Mouse (Mus musculus) MEL (cell line): ENCODE data around the gene Mrpl47. TPM values are rescaled to one million over a fixed set of nuclear protein-coding genes. Genes with fewer than 3 reads are reported as not detected.
A peak's percentile ranks its signal among the peaks of the same experiment; 100 is the strongest.

ENCODE experiments used
- DNase-seq: peaks from one replicate; pipeline ENCODE4 v3.0.0; 2011; ENCODE audit warnings: low read depth, low spot score
- H3K27ac ChIP-seq: 2 replicates; pipeline ENCODE4 v1.5.1; 2012; ENCODE audit warnings: low read depth, mild to moderate bottlenecking, control low read depth, low read length, moderate library complexity; ENCODE audit not compliant: control insufficient read depth
- H3K27me3 ChIP-seq, 2 experiments: fragments of 150-350 bp in 1 of 2; sonication (generic) in 1 of 2; 2 replicates each; pipeline ENCODE4 v1.6.1; 2012; ENCODE audit warnings: low read length in 2 of 2, mild to moderate bottlenecking in 2 of 2, improper control_type of control experiment in 1 of 2, moderate library complexity in 1 of 2; ENCODE audit not compliant: insufficient read depth in 2 of 2, control insufficient read depth in 1 of 2
- H3K36me3 ChIP-seq, 2 experiments: 2 replicates each; pipeline ENCODE4 v1.6.1; 2012 to 2014; ENCODE audit warnings: low read length in 2 of 2, improper control_type of control experiment in 1 of 2, inconsistent platforms in 1 of 2, mild to moderate bottlenecking in 1 of 2; ENCODE audit not compliant: insufficient read depth in 2 of 2, control insufficient read depth in 1 of 2
- H3K4me1 ChIP-seq, 2 experiments: fragments of 150-350 bp in 1 of 2; sonication (generic) in 1 of 2; 2 replicates each; pipeline ENCODE4 v1.6.1; 2012; ENCODE audit warnings: low read length in 2 of 2, improper control_type of control experiment in 1 of 2, mild to moderate bottlenecking in 1 of 2; ENCODE audit not compliant: insufficient read depth in 2 of 2, control insufficient read depth in 1 of 2
- H3K4me3 ChIP-seq, 2 experiments: fragments of 150-350 bp in 1 of 2; sonication (generic) in 1 of 2; 2 replicates each; pipeline ENCODE4 v1.5.1; 2012; ENCODE audit warnings: low read depth in 2 of 2, low read length in 2 of 2, mild to moderate bottlenecking in 2 of 2, moderate library complexity in 2 of 2, control low read depth in 1 of 2, improper control_type of control experiment in 1 of 2; ENCODE audit not compliant: control insufficient read depth in 1 of 2, insufficient read depth in 1 of 2
- H3K79me2 ChIP-seq: 2 replicates; pipeline ENCODE4 v1.6.1; 2012; ENCODE audit warnings: mild to moderate bottlenecking, low read length, moderate library complexity; ENCODE audit not compliant: control insufficient read depth, poor library complexity, insufficient read depth
- H3K9ac ChIP-seq: 2 replicates; pipeline ENCODE4 v1.6.1; 2012; ENCODE audit warnings: low read depth, mild to moderate bottlenecking, control low read depth, low read length, moderate library complexity; ENCODE audit not compliant: control insufficient read depth, poor library complexity, severe bottlenecking
- H3K9me3 ChIP-seq: fragments of 150-350 bp; sonication (generic); replicated peaks from 2 replicates; pipeline ENCODE4 v1.6.1; 2012; ENCODE audit warnings: mild to moderate bottlenecking, low read length, improper control_type of control experiment, moderate library complexity; ENCODE audit not compliant: insufficient read depth
- BHLHE40 ChIP-seq: IDR thresholded peaks from 2 replicates; pipeline ENCODE4 v1.6.1; 2012; ENCODE audit warnings: low read depth, mild to moderate bottlenecking, inconsistent platforms, low read length, improper control_type of control experiment, borderline replicate concordance
- CHD1 ChIP-seq: IDR thresholded peaks from 2 replicates; pipeline ENCODE4 v1.6.1; 2012; ENCODE audit warnings: low read depth, mild to moderate bottlenecking, inconsistent platforms, low read length, improper control_type of control experiment
- CHD2 ChIP-seq: IDR thresholded peaks from 2 replicates; pipeline ENCODE4 v1.6.1; 2011; ENCODE audit warnings: low read length, improper control_type of control experiment
- CTCF ChIP-seq, 3 experiments: IDR thresholded peaks in 2 of 3; conservative IDR thresholded peaks in 1 of 3; 2 replicates each; pipeline ENCODE4 v1.5.1; 2011 to 2012; ENCODE audit warnings: low read length in 3 of 3, low read depth in 2 of 3, mild to moderate bottlenecking in 2 of 3, improper control_type of control experiment in 1 of 3, inconsistent platforms in 1 of 3, mixed read lengths in 1 of 3, moderate library complexity in 1 of 3; ENCODE audit not compliant: control insufficient read depth in 1 of 3, insufficient read depth in 1 of 3, poor library complexity in 1 of 3, severe bottlenecking in 1 of 3
- E2F4 ChIP-seq: IDR thresholded peaks from 2 replicates; pipeline ENCODE4 v1.6.1; 2011; ENCODE audit warnings: low read depth, low read length, improper control_type of control experiment, borderline replicate concordance
- ETS1 ChIP-seq: IDR thresholded peaks from 2 replicates; pipeline ENCODE4 v1.6.1; 2012; ENCODE audit warnings: low read depth, mild to moderate bottlenecking, inconsistent platforms, low read length, improper control_type of control experiment, moderate library complexity
- GABPA ChIP-seq: IDR thresholded peaks from 2 replicates; pipeline ENCODE4 v1.6.1; 2012; ENCODE audit warnings: low read depth, mild to moderate bottlenecking, inconsistent platforms, low read length, improper control_type of control experiment, moderate library complexity
- GATA1 ChIP-seq: IDR thresholded peaks from 2 replicates; pipeline ENCODE4 v1.6.1; 2011; ENCODE audit warnings: low read depth, low read length, improper control_type of control experiment
- HCFC1 ChIP-seq: IDR thresholded peaks from 2 replicates; pipeline ENCODE4 v1.6.1; 2012; ENCODE audit warnings: low read depth, mild to moderate bottlenecking, inconsistent platforms, low read length, improper control_type of control experiment, moderate library complexity
- JUND ChIP-seq: IDR thresholded peaks from 2 replicates; pipeline ENCODE4 v1.6.1; 2011; ENCODE audit warnings: low read depth, mild to moderate bottlenecking, improper control_type of control experiment, low read length
- KAT2A ChIP-seq: conservative IDR thresholded peaks from 2 replicates; pipeline ENCODE4 v1.6.1; 2012; ENCODE audit warnings: low read depth, low read length, improper control_type of control experiment, inconsistent platforms
- MAFK ChIP-seq: IDR thresholded peaks from 2 replicates; pipeline ENCODE4 v1.6.1; 2011; ENCODE audit warnings: low read depth, mild to moderate bottlenecking, low read length, improper control_type of control experiment, borderline replicate concordance
- MAX ChIP-seq: IDR thresholded peaks from 2 replicates; pipeline ENCODE4 v1.6.1; 2011; ENCODE audit warnings: low read length, improper control_type of control experiment
- MAZ ChIP-seq: IDR thresholded peaks from 2 replicates; pipeline ENCODE4 v1.6.1; 2012; ENCODE audit warnings: low read depth, mild to moderate bottlenecking, inconsistent platforms, low read length, improper control_type of control experiment
- MEF2A ChIP-seq: IDR thresholded peaks from 2 replicates; pipeline ENCODE4 v1.6.1; 2014; ENCODE audit warnings: low read depth, mild to moderate bottlenecking, inconsistent platforms, low read length, improper control_type of control experiment; ENCODE audit not compliant: poor library complexity, insufficient replicate concordance, severe bottlenecking; ENCODE audit errors: extremely low read depth
- MXI1 ChIP-seq: IDR thresholded peaks from 2 replicates; pipeline ENCODE4 v1.6.1; 2011; ENCODE audit warnings: mild to moderate bottlenecking, low read depth, low read length, improper control_type of control experiment
- MYB ChIP-seq: IDR thresholded peaks from 2 replicates; pipeline ENCODE4 v1.6.1; 2011; ENCODE audit warnings: mild to moderate bottlenecking, low read depth, low read length, improper control_type of control experiment
- MYC ChIP-seq: IDR thresholded peaks from 2 replicates; pipeline ENCODE4 v1.6.1; 2011; ENCODE audit warnings: low read depth, mild to moderate bottlenecking, low read length, improper control_type of control experiment, moderate library complexity
- POLR2A ChIP-seq, 2 experiments: IDR thresholded peaks; 2 replicates each; pipeline ENCODE4 v1.6.1; 2011 to 2012; ENCODE audit warnings: low read length in 2 of 2, mild to moderate bottlenecking in 2 of 2, control low read depth in 1 of 2, improper control_type of control experiment in 1 of 2, low read depth in 1 of 2, moderate library complexity in 1 of 2; ENCODE audit not compliant: control insufficient read depth in 1 of 2, insufficient read depth in 1 of 2, poor library complexity in 1 of 2
- RAD21 ChIP-seq: IDR thresholded peaks from 2 replicates; pipeline ENCODE4 v1.6.1; 2011; ENCODE audit warnings: mild to moderate bottlenecking, low read depth, low read length, improper control_type of control experiment
- RCOR1 ChIP-seq: IDR thresholded peaks from 2 replicates; pipeline ENCODE4 v1.6.1; 2012; ENCODE audit warnings: low read depth, mild to moderate bottlenecking, inconsistent platforms, low read length, improper control_type of control experiment
- SIN3A ChIP-seq: IDR thresholded peaks from 2 replicates; pipeline ENCODE4 v1.6.1; 2012; ENCODE audit warnings: low read length, improper control_type of control experiment, inconsistent platforms
- SMC3 ChIP-seq: IDR thresholded peaks from 2 replicates; pipeline ENCODE4 v1.6.1; 2011; ENCODE audit warnings: low read depth, low read length, improper control_type of control experiment
- TBP ChIP-seq: IDR thresholded peaks from 2 replicates; pipeline ENCODE4 v1.8.0; 2011; ENCODE audit warnings: low read depth, low read length, improper control_type of control experiment
- USF1 ChIP-seq: IDR thresholded peaks from 2 replicates; pipeline ENCODE4 v1.6.1; 2014; ENCODE audit warnings: low read depth, mild to moderate bottlenecking, inconsistent platforms, low read length, improper control_type of control experiment, moderate library complexity
- USF2 ChIP-seq, 2 experiments: IDR thresholded peaks; 2 replicates each; pipeline ENCODE4 v1.6.1; 2011 to 2012; ENCODE audit warnings: improper control_type of control experiment in 2 of 2, low read length in 2 of 2, borderline replicate concordance in 1 of 2, inconsistent platforms in 1 of 2, low read depth in 1 of 2, mild to moderate bottlenecking in 1 of 2; ENCODE audit not compliant: insufficient read depth in 1 of 2
- ZC3H11A ChIP-seq: IDR thresholded peaks from 2 replicates; pipeline ENCODE4 v1.6.1; 2012; ENCODE audit warnings: low read depth, mild to moderate bottlenecking, inconsistent platforms, low read length, improper control_type of control experiment
- ZKSCAN1 ChIP-seq: IDR thresholded peaks from 2 replicates; pipeline ENCODE4 v1.6.1; 2012; ENCODE audit warnings: low read depth, mild to moderate bottlenecking, inconsistent platforms, low read length, improper control_type of control experiment, moderate library complexity
- ZMIZ1 ChIP-seq: IDR thresholded peaks from 2 replicates; pipeline ENCODE4 v1.6.1; 2012; ENCODE audit warnings: low read depth, mild to moderate bottlenecking, inconsistent platforms, low read length, improper control_type of control experiment, moderate library complexity
- ZNF384 ChIP-seq: IDR thresholded peaks from 2 replicates; pipeline ENCODE4 v1.6.1; 2012; ENCODE audit warnings: low read depth, mild to moderate bottlenecking, inconsistent platforms, low read length, improper control_type of control experiment
- polyA plus RNA-seq, 2 experiments: library from polyadenylated mRNA; stranded (reverse) in 1 of 2; unstranded in 1 of 2; fragments of >175 nt in 1 of 2; fragments of >200 nt in 1 of 2; gene quantifications; 2 replicates each; pipeline versions ENCODE4 v1.2.1 to v1.2.4; 2012; ENCODE audit warnings: low replicate concordance in 2 of 2, low read depth in 1 of 2; ENCODE audit not compliant: insufficient read length in 2 of 2, insufficient read depth in 1 of 2, missing spikeins in 1 of 2
- total RNA-seq: library from RNA; depleted of rRNA; stranded (reverse); fragments of 300-350 nt; gene quantifications from 2 replicates; pipeline ENCODE4 v1.2.3, GENCODE M21; 2012

Gene Mrpl47
- total and polyA plus RNA-seq, 3 experiments = 70.3 to 73.1 TPM; not detected in 1

- Histone ChIP-seq H3K4me1 (peaks cover 26 to 30% of the 10 kb centered on the region in 2 experiments), H3K9me3 (no peaks in the 10 kb centered on the region), H3K79me2 (no peaks in the 10 kb centered on the region), H3K4me3 (peak overlapping the region; percentile 36 to 53), H3K27me3 (no peaks in the 10 kb centered on the region), H3K36me3 (peaks cover 0 to 36% of the 10 kb centered on the region in 2 experiments; a peak in 2 of 4 replicates), H3K27ac (peak overlapping the region; percentile 53), H3K9ac (peak overlapping the region; percentile 31; the same call in 1 of the 2 replicates)
- TF ChIP-seq GATA1 = peak; percentile 19; the same call in 1 of the 2 replicates
- TF ChIP-seq ZMIZ1 = no peak
- no peak for TF ChIP-seq BHLHE40
- TF ChIP-seq SMC3 = peak; percentile 74
- no peak; the same call in 1 of the 2 replicates for TF ChIP-seq MAZ
- no peak for TF ChIP-seq USF2 (IDR thresholded peaks at IDR 0.05; ENCODE audit: borderline replicate concordance in 1 of 2, insufficient read depth in 1 of 2, low read depth in 1 of 2, low read length in 2 of 2)
- TF ChIP-seq MAX = peak; percentile 55; the same call in 1 of the 2 replicates
- TF ChIP-seq ZNF384 = no peak
- TF ChIP-seq ZC3H11A = peak; percentile 75
- no peak for TF ChIP-seq GABPA
- no peak for TF ChIP-seq JUND
- TF ChIP-seq USF1 = no peak
- TF ChIP-seq RAD21 = peak; percentile 74
- no peak for TF ChIP-seq E2F4
- peak; percentile 59 for TF ChIP-seq SIN3A
- no peak for TF ChIP-seq HCFC1
- peak in 2 of 3 experiments; percentile 43 to 64; a peak in 4 of 6 replicates for TF ChIP-seq CTCF (IDR thresholded peaks at IDR 0.05 in 2 of 3, conservative IDR thresholded peaks at IDR 0.05 in 1 of 3; ENCODE audit: control insufficient read depth in 1 of 3, insufficient read depth in 1 of 3, low read depth in 2 of 3, low read length in 3 of 3, poor library complexity in 1 of 3, severe bottlenecking in 1 of 3)
- TF ChIP-seq CHD1 = 0 out of 2 replicates have a peak, but pooled peaks have one; percentile 32
- TF ChIP-seq MYB = no peak
- TF ChIP-seq MEF2A = 0 out of 2 replicates have a peak, but pooled peaks have one; percentile 12
- no peak for TF ChIP-seq POLR2A (IDR thresholded peaks at IDR 0.05; ENCODE audit: control insufficient read depth in 1 of 2, insufficient read depth in 1 of 2, low read depth in 1 of 2, low read length in 2 of 2, poor library complexity in 1 of 2)
- no peak for TF ChIP-seq TBP
- peak; percentile 40; the same call in 1 of the 2 replicates for TF ChIP-seq ETS1
- TF ChIP-seq MXI1 = peak; percentile 60
- TF ChIP-seq MYC = peak; percentile 65; the same call in 1 of the 2 replicates
- TF ChIP-seq CHD2 = no peak
- TF ChIP-seq MAFK = no peak
- TF ChIP-seq KAT2A = no peak
- 0 out of 2 replicates have a peak, but pooled peaks have one; percentile 10 for TF ChIP-seq RCOR1
- no peak for TF ChIP-seq ZKSCAN1
- peak; percentile 76 for DNase-seq
Measured at GRCm38 (mm10) chr3:32694737-32695582, 42.4 kb downstream of the Mrpl47 start.
